Mouse (Mus musculus) mouse trophoblast stem cell (cell line): Measurements from ENCODE around the gene Foxd3.
"Not testable (repeated sequence)": the region's sequence is repeated elsewhere in the genome, so short reads cannot be mapped to it uniquely, and the experiment has no call there.

Source experiments
- in situ Hi-C, 2 experiments: fragments of 300-500 bp; cut with MseI, MboI; formaldehyde crosslinking; loops; 2 replicates in 1 of 2; 3 replicates in 1 of 2; pipeline ENCODE4 v1.15.1; 2025

Gene Foxd3

DNA sequence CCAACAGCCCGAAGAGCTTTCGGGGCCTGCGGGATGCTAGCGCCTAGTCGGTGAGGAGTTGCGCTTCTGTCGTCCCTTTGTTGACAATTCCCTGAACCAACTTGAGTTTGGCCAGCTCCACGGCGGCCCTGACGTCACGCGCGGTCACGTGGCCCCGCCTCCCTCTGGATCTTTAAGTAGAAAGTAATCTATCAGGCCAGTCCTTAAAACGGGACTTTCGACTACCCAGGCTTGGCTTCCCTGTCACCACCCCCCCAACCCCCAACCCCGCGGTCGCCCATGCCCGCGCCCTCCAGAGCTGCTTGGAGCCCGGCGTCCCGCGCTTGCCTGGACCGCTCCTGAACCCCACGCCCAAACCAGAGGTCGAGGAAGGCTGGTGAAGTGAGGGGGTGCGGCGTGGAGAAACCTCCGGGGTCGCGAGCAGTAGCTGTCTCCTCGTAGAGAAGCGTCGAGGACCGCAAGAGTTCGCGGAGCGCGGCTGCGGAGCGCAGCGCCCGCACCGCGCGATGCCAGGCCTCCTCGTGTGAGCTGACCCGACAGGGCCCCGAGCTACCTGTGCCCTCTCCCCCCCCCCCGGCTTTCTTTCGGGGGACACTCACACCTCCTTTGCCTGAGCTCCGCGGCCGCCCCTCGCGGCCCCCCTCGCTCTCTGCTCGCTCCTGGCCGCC is at the start of gene Foxd3:
Foxd3 (plus strand) TSS at position 363 of the 668 bp plus-strand sequence.
- in situ Hi-C loops: no loop called here

DNA sequence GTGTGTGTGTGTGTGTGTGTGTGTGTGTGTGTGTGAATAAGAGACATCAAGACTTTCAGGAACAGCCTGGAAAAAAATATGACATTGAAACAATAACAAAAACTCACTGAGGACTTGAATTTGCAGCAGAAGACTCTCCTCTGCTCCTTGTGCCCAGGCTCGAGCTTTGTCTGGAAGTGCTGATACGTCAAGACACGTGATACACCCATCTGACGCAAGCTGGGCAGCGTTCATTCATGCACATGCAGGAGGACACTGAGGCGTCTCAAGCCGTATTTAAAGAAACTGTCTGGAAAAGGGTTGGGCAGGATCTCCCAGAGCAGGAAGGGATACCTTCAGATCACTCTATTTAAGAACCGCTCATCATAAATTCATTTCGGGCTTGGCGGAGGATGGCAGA is 43.9 kb upstream of the Foxd3 start:
- in situ Hi-C loops: no loop called here

DNA sequence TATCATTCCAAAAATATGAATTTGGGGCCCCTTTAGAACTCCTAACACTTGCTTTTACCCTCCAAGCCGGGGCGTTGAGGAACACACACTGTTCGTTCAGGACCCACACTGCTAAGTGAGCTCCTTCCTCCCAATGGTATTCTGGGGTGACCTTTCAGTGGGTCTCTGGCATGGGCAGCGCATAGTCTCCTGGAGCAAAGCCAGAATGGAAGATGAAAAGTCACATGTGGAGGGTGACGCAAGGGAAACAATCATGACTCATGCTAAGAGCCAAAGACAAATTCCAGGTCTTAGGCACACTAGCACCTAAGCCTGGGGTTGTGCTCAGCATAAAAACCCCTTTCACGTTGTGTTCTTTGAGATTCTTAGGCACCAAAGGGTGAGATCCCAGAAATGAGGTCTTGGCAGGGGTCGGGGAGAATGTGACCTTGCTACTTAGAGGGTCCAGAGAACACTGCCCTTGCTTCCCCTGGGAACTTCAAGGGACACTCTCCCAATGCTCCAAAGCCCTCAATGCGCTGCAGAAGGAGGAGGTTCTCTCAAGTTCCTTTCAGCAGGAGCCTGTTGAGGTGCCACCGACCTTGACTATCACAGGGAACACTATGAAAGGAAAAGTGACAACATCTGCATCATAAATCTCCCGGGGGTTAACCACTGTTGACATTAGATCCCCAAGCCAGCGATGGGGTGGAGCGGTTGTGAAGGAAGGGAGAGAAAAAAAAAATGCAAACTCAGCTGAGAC is 43.3 kb upstream of the Foxd3 start:
- in situ Hi-C loops: no loop called here

DNA sequence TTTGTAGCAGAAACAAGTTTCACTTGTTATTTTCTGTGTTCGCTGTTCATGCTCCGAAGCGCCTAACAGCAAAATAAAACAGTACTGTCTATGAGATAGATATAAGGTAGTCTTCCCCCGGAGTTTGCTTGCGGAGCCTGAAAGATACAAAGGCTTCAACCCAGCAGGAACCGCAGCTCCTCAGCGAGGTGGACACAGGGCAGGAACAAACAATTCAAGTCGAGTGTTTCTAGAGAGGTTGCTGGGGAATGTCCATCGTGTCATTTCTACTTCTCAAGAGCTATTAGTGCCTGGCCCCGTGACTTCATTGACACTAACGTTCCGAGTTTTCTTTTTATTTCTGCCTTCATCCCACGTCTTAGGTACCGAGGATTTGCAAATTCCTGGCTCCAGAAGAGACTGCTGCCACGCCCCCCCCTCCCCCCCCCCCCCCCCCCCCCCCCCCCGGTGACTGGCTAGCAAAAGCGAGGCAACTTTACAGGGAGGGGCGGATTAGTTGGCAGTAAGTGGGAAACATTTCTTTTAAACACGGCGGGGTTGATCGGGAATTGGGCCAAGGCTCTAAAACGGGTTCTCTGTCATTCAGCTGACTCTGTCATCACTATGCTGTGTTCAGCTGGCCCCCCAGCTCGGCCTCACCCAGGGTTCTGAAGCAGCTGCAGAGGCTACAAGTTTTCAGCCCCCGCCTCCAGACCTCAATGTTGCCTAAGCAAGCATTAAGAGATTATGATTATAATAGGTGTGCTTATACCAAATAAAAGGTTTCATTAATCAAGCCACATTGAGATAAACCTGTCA is 29.9 kb upstream of the Foxd3 start:
- in situ Hi-C loops: no loop called here

DNA sequence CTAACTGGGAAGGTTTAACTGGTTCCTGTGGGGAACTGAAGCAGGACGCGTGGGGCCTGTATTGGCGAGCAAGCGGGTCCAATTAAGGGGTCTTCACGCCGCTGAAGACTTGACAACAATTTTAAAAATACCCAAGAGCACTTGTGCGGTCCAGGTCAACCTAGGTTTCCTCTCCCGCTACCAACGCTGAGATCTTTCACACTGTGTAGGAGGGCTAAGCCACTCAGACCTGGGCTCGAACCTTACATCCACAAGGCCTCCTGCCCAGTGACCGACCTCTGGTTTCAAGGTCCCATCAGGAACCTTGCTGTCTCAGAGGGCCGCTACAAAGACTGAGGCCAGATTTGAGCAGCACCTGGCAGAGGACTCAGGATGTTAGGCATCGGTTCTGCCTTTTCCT is 29.0 kb upstream of the Foxd3 start:
- in situ Hi-C loops: no loop called here

DNA sequence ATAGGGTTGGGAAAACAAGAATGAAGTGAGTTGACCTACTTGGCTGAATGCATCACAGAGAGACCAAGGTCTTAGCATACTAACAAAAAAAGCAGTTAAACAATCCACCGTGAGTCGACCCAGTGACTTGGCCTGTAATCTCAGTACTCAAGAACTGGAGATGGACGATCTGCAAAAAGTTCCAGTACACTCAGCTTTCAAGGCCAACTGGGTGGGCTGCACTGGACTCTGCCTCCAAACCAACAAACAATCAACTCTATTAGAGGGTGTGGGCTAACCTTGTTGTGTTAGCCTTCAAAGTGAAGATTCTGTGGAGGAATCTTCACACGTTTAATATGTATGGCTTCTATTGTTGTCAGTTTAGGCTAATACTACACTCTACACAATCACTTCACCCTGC is 20.1 kb upstream of the Foxd3 start:
- in situ Hi-C loops: no loop called here

DNA sequence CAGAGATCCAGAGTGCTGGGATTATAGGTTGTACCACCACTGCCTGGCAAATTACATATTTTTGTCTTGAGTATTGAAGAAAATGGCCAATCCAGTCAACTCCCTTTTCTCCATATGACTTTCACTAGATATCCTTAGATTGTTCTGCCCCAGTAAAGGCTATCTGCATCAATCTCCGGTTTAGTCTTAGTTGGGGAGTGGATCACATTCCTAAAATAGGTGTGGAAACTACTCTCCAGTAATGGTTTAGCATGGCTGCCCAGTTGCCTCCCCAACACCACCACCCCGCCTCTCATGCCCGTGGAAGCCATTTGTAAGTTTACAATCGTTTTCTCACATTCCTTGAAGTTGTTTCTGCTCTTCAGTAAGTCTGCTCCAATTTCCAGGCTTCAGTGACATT is 19.4 kb upstream of the Foxd3 start:
- in situ Hi-C loops: no loop called here

DNA sequence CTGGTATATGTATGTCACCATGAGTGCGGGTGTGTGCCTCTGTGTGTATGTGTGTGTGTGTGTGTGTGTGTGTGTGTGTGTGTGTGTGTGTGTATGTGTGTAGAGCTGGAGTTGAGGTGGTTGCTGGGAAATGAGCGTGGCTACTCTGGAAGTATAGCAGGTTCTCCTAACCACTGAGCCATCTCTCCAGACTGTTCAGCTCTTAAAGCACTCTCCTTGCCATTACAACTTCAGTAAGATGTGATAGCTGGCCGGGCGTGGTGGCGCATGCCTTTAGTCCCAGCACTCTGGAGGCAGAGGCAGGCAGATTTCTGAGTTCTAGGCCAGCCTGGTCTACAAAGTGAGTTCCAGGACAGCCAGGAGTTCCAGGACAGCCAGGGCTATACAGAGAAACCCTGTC is 15.5 kb upstream of the Foxd3 start:
- in situ Hi-C loops: not testable (repeated sequence)

DNA sequence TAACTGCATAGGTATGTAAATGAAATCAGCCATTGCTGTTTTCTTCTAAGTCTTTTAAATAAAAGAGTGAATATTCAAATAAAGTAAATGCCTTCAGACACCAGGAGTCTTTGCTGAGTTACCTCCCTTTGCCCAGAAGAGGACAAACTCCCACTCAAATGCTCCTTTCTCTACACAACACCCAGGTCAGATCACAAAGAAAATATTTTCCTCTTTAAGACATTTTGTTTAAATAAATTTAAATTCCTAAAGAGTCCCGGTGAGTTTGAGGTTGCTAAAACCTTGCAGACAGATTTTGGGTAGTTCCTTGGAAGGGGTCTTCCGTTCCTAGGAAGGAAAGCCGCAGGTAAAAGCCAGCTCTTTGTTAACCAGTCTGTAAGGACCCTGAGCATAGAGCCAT is 14.2 kb upstream of the Foxd3 start:
- in situ Hi-C loops: no loop called here

DNA sequence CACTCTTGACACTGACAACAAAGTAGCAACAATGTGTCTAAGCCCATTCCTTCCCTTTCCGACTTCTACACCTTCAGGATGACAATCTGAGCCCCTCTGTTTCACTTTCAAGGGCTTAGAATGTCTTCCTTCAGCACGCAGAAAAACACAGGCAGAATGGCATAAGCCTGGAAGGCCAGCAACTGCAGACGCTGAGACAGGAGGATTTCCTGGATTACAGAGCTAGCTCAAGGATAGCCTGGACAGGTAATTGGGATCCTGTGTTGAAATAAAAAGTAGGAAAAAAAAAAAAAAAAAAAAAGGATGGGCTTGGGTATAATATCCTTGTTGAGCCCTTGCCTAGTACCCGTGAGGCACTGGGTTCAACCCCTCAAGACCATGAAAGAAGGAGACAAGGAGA is 10.5 kb upstream of the Foxd3 start:
- in situ Hi-C loops: no loop called here

DNA sequence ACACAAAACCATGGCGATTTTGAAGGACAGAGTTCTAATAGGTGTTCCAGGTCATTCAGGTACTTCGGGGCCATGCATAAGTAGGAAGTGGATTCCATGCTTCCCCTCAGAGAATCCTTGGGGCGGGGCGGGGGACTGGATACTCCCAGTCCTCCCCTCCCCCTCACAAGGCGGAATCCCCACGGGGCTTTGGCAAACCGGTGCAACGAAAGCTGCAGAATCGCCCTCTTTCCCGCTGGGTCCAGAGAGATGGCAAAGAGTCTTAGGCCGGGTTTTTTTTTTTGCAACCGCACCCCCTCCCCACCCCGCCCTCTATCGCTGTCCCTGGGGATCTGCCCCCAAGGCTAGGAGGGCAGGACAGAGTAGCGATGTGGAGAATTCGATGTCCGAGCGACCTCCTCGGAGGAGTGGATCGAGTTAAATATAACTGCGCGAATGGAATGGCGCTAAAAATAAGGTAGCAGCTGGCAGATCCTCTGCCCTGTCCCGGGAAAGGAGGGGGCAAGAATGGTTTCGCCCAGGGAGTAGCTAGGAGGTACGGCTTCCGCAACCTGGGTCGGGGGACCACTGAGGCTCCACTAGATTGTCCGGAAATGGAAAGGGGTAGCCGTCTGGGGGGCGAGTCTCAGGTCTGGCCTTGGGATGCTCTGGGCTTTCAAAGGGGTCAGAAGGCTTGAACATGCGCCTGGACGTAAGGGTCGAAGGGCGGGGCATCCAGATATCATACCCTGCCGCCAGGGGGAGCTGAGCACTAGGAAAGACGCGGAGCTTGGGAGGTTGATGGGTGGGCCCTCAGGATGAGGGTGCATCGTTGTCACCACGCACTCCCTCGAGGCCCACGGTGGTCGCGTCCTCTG is 5.8 kb upstream of the Foxd3 start:
- in situ Hi-C loops: no loop called here

DNA sequence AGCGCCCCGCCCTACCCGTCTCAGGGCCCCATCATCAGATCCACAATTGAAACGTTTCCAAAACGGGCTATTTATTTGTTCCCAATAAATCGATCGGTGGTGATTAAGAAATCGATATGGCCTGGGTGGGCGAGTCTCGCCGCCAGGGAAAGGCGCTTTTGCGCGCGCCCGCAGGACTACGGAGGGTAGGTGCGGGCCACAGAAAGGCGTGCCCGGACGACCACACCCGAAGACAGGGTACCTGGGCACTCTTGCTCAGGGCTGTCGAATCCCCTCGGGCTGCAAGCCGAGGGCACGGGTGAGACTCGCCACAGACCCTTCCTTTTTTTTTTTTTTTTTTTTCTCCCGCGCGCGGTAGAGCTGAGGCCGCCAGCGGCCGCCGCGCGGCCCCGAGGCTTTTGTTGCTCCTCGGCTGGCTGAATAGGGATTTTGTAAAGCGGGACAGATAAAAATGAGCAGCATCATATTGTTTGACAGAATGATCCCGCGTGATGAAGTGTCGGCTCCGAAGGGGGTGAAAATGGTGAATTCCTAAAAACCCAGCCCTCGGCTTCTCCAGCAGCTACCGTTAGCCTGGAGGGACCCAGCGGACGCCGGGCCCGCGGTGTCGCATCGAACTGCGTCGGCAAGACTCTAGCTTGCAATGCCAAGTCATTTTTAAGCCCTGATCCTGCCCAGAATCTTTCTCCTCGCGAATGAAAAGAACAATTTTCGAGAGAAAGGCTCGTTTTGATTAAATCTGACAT is 5.0 kb upstream of the Foxd3 start:
- in situ Hi-C loops: no loop called here

DNA sequence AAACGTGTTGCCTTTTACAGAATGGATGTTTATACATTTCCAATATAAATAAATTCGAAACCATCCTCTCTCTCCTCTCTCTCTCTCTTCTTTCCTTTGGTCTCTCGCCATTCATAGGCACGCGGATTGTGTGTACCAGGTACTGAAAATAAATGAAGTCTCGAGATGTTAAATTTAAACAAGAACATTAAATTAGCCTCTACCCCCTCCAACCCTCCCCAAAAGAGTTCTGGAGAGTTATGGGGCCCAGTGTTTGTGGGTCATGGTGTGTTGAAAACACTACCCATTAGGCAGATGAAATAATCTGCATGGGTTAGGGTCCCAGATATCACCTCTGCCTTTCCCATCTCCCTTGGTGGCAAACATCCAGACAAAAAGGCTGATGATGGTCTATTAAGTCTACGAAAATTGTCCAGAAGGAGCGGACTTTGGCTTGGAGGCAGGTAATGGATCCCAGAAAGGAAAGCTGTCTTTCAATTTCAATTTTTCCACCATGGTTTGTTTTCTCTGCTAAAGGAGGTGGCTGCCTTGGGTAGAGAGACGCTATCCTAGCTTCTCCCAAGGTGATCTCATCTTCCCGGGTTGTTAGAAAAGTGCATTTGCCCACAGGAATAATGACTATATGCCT is 4.2 kb upstream of the Foxd3 start:
- in situ Hi-C loops: no loop called here

DNA sequence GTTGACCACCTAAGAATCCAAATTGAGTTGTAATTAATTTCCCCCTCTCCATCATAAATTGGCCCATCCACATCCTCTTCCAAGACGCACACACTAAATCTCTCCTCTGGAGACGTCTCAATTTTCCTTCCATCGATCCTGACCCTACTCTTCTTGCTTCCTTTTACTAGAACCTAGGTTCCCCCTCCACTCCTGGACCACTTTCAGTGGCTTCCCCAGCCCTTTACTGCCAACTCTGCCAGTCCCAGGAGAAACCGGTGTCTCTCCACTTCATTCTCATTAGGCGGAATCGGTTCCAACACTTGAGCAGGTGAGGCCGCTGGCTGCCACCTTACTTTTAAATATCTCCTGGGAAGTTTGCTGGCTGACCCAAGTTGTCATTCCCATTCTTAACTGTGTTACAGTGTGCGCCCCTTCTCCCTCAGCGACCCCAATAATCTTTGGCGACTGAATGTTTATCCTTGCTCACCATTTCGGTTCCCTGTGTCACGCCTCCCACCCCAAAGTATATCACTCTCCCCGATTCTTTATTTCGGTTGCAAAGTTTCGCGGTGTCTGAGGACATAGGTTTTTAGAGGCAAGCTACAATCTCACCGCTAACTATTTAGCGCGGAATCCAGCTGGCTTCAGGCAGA is 3.4 kb upstream of the Foxd3 start:
- in situ Hi-C loops: no loop called here

DNA sequence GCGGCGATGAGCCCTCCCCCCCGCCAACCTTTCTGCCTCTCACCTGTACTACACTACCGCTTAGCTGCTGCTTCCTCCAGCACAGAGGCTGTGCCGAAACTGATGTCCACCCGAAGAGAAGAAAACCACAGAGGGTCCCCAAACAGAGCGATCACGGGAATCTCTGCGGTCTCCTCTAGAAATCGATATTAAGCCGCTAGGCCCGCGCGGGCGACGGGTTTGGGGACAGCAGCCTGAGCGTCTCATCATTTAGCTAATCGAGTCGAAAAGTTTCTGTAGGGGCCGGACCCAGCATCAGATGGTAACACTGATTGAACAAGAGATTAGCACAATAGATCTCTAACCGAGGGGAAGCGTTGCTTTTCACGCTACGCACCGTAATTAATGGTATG is 2.9 kb upstream of the Foxd3 start:
- in situ Hi-C loops: no loop called here

DNA sequence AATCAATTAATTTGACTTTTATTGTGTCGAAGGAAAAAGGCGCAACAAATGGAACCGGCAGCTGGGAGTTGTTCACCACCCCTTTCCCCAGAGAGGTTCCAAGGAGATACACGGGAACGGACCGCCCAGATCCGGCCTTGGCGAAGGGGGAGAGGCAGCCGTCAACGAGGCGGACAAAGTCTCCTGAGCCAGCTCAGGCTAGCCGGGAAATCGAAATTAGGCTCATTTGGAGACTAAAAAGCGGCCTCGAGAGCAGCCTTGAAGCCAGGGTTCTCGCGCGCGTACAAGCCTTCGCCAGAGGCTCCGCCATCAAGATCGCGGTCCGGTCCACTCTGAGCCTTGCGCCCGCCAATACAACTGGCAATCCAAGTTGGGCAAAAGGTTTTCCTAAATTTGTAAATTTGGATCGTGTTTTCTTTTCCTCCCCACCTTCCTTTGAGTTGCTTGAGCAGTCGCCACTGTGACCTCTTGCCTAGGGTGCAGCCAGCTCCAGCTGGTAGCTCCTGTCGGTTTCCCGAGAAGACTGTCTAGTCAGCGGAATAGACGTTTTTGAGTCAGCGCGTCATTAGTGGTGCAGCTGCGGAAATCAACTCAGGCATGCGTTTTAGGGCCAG is 2.4 kb upstream of the Foxd3 start:
- in situ Hi-C loops: no loop called here

DNA sequence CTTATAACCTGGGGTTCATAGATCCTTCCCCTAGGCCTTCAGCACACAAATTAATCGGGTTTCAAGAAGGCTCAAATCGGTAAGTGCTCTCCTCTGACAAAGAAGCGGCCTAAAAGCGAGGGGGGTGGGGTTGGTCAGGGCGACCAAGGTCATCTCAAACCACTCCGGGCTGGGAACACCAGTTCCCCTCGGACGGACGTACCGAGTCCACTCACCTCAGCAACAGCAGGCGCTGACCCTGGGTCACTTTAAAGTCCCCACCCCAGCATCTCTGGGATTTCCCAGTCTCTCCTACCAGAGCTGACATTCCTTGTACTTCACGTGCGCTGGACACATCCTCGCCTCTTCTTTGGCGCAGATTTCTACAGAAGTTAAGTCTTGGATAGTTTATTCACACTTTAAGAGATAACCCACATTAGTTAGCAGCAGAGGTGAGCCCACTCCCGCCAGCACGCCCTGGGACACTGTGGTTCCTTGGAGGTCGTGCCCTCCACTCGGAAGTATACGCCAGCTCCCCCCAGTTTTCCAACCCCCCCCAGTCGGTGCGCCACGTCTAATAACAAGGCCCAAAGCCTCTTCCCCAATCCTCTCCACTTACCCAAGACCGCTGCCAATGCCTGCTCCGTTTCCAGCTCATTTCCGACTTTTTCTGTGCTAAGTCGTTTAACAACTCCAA is 1.3 kb upstream of the Foxd3 start:
- in situ Hi-C loops: no loop called here

DNA sequence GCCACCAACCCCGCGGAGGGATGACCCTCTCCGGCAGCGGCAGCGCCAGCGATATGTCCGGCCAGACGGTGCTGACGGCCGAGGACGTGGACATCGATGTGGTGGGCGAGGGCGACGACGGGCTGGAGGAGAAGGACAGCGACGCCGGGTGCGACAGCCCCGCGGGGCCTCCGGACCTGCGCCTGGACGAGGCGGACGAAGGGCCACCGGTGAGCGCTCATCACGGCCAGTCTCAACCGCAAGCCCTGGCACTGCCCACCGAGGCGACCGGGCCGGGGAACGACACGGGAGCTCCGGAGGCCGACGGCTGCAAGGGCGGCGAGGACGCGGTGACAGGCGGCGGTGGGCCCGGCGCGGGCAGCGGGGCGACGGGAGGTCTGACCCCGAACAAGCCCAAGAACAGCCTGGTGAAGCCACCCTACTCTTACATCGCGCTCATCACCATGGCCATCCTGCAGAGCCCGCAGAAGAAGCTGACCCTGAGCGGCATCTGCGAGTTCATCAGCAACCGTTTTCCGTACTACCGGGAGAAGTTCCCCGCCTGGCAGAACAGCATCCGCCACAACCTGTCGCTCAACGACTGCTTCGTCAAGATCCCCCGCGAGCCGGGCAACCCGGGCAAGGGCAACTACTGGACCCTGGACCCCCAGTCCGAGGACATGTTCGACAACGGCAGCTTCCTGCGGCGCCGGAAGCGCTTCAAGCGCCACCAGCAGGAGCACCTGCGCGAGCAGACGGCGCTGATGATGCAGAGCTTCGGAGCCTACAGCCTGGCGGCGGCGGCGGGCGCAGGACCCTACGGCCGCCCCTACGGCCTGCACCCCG is 718 bp downstream of the Foxd3 start:
- in situ Hi-C loops: no loop called here
